Mouse (Mus musculus) lung, postnatal 14 days (tissue): ENCODE data around the gene Gfm1.
A peak's percentile ranks its signal among the peaks of the same experiment; 100 is the strongest.

Experiments
- DNase-seq: peaks from one replicate; pipeline ENCODE4 v3.0.0; 2021

Gene Gfm1

GRCm38 (mm10) chr3:67497998-67498397 is 68.1 kb downstream of the Gfm1 start:
- no peak for DNase-seq

GRCm38 (mm10) chr3:67498773-67499405 is 69.0 kb downstream of the Gfm1 start:
- no peak for DNase-seq

- DNase-seq = no peak
Measured at GRCm38 (mm10) chr3:67499406-67499791, 69.5 kb downstream of the Gfm1 start.

GRCm38 (mm10) chr3:67503878-67504277 is 74.0 kb downstream of the Gfm1 start:
- no peak for DNase-seq

- DNase-seq = no peak
Measured at GRCm38 (mm10) chr3:67505286-67505685, 75.4 kb downstream of the Gfm1 start.

- no peak for DNase-seq
Measured at GRCm38 (mm10) chr3:67508216-67508892, 78.5 kb downstream of the Gfm1 start.

- DNase-seq = peak; percentile 83
Measured at GRCm38 (mm10) chr3:67512807-67513206, 82.9 kb downstream of the Gfm1 start.

- DNase-seq = no peak
Measured at GRCm38 (mm10) chr3:67514801-67515273, 84.9 kb downstream of the Gfm1 start.

GRCm38 (mm10) chr3:67515274-67515801 is 85.4 kb downstream of the Gfm1 start, which contains the start of gene Rarres1:
Gene Rarres1 (minus strand): TSS chr3:67515523.
- peak; percentile 37 for DNase-seq

- DNase-seq = no peak
Measured at GRCm38 (mm10) chr3:67520568-67521143, 90.8 kb downstream of the Gfm1 start.

- no peak for DNase-seq
Measured at GRCm38 (mm10) chr3:67522709-67523108, 92.8 kb downstream of the Gfm1 start.

- DNase-seq = no peak
Measured at GRCm38 (mm10) chr3:67524768-67525167, 94.9 kb downstream of the Gfm1 start.
